Mouse (Mus musculus): ENCODE measurements at regions not wholly inside any gene's neighbourhood (a gene's known extent, or its start where the extent isn't known, plus 50 kb on each side); places are given as distances from the start of the nearest gene placed in this dataset.

- DNase-seq = no peak
Observed at GRCm38 (mm10) chr14:80901346-80901745, 917.5 kb downstream of the Olfm4 start.

- peak in 1 of 2 experiments; percentile 25 for DNase-seq
Observed at GRCm38 (mm10) chr14:80901759-80902163, 917.9 kb downstream of the Olfm4 start.

- DNase-seq = no peak
Observed at GRCm38 (mm10) chr14:80916031-80916430, 932.1 kb downstream of the Olfm4 start.

DNA sequence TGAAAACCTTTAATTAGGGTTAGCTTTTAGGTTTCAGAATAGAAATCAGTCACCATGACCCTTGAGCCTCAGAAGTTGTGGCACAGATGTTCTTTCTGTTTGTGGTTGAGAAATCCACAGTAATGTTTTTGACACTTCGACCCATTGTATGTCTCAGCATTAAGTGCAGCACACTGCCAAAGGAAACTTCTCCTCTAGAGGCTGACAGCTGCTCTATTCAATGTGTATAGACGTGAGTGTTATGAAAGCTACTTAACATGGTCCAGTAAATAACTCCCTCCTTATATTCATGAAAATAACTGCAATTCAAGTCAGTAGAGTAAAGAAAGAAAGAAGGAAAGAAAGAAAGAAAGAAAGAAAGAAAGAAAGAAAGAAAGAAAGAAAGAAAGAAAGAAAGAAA, 939.9 kb downstream of the Olfm4 start:
- no peak for DNase-seq

- no peak for DNase-seq
Observed at GRCm38 (mm10) chr14:80959966-80960365, 976.1 kb downstream of the Olfm4 start.

GRCm38 (mm10) chr14:80975795-80976194, 991.9 kb downstream of the Olfm4 start:
- no peak for DNase-seq

- no peak for DNase-seq
Observed at GRCm38 (mm10) chr14:80976662-80977061, 992.8 kb downstream of the Olfm4 start.

DNA sequence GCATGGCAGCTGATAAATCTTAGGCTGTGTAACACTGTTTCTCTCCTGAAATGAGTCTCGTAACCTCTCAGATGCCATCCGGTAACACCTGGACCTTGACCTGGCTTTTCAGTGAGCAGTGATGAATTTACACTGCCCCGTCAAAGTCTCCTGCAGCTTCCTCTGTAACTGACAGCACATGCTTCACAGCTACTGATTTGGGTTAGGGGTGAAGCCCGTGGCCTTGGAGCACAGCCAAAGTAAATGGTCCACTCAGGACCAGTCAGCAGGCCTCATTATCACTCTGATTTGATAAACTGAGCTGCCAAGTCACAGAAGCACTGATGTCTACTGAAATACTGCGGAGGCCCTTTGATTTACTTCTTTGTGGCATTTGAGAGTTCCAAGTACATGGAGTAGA, 995.6 kb downstream of the Olfm4 start:
- no peak for DNase-seq

DNA sequence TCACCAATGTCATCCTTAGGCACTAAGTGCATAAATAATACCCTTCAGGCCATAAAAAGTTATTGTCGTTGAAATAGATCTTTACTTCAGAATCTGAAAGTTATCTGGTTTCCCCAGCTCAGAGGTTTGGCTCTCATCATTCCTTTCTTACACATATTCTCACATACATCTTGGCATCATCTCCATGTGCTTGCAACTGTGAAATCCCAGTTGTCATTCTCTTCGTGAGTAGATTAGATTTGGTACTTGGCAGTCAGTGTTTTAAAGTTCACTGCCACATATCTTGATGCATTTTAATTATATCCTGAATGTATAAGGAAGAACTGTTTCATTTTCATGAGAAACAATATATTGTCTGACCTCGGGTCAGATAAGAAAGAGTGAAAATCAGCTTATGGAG, 1006.3 kb downstream of the Olfm4 start:
- DNase-seq = no peak

GRCm38 (mm10) chr14:80990679-80991286, 1006.9 kb downstream of the Olfm4 start:
- DNase-seq = no peak

DNA sequence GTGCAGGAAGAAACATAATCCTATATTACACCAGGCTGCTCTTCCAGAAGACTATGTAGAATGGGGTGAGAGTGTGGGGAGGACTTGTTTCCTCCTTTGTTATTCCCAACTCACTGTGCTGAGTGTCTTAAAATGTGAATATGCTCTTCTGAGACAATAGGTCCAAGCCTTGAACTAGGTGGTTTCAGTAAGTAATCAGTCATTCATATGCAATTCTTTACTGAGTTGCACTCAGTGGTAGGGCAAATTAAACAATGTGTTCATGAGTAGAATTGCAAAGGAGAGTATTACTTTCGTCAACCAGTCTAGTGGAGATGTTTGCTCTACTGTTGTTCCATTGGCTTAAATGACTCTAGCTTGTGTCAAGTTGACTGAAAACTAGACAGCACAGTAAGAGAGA, 1015.1 kb downstream of the Olfm4 start:
- no peak for DNase-seq

DNA sequence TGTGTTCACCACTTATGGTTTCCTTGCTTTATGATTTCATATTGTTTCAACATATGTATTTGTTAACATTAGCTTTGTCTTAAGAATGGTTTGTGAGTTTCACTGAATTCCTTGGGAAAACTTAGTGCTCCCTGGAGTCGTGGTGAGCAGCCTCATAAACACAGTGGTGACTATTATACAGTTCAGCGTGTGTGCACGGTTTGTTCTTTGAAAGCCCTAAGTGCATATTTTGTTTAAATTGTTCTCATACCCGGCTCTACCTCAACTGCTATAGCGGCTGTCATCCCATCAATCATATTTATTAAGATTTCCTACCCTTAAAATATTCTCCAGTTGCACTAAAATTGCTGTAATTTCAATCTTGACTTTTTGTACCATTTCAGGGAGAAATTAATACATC, 1029.3 kb downstream of the Olfm4 start:
- DNase-seq = no peak

DNA sequence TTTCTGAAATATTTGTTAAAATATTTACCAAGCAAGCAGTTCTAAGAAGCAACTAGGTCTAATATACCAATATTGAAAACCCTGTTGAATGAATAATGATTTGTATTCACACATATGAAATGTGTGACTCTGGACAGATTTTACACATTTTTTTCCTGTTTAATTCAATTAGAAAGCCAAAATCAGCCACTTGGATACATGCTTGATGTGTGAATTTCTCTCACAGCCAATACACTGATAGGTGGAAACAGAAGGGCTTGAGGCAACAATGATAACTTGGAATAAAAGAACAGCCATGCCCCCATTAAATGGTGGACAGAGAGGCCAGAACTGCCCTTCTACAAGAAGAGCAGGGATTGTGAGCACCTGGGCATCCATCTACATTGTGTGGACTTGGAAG, 1047.6 kb downstream of the Olfm4 start:
- no peak for DNase-seq

GRCm38 (mm10) chr14:81037635-81038034, 1053.8 kb downstream of the Olfm4 start:
- DNase-seq = no peak

DNA sequence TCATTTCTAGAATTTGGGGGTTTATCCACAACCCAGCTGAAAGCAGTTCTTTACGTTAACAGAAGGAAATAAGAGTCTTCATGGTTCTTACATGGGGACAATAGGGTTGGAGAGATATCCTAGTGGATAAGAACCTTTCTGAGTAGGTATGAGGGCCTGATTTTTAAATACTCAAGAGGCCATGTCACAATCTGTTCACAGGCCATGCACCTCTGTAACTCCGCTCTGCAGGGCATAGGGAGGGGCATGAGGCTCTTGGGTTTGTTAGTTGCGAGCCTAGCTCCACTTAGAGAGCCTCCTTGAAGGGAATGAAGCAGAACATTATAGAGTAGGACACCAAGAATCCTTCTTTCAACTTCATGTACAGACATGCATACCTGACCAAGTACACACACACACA, 1054.2 kb downstream of the Olfm4 start:
- no peak for DNase-seq

Data from kidney, postnatal 25 days (tissue).